Mouse (Mus musculus) lung, adult 2 months (tissue): ENCODE measurements at regions not wholly inside any gene's neighbourhood (a gene's known extent, or its start where the extent isn't known, plus 50 kb on each side); places are given as distances from the start of the nearest gene placed in this dataset.
A peak's percentile ranks its signal among the peaks of the same experiment; 100 is the strongest.

Experiments
- DNase-seq: peaks from one replicate; pipeline ENCODE4 v3.0.0; 2022
- H3K4me1 ChIP-seq: fragments of 200-500 bp; 2 replicates; pipeline ENCODE4 v1.6.1; 2011; ENCODE audit warnings: low read length; ENCODE audit not compliant: control insufficient read depth, insufficient read depth
- H3K4me3 ChIP-seq: fragments of 200-500 bp; replicated peaks from 2 replicates; pipeline ENCODE3; 2011; ENCODE audit warnings: low read depth, mild to moderate bottlenecking, control low read depth, low read length; ENCODE audit errors: extremely low read depth
- CTCF ChIP-seq: fragments of 200-500 bp; IDR thresholded peaks from 2 replicates; pipeline ENCODE4 v1.5.1; 2011; ENCODE audit warnings: mild to moderate bottlenecking, low read length, control low read depth; ENCODE audit not compliant: insufficient read depth
- POLR2A ChIP-seq: fragments of 200-500 bp; IDR thresholded peaks from 2 replicates; pipeline ENCODE4 v1.6.1; 2011; ENCODE audit warnings: low read depth, mild to moderate bottlenecking, control low read depth, low read length, borderline replicate concordance; ENCODE audit errors: extremely low read depth
- WGBS: fragments of 180-500 bp; shearing (Covaris S2); methylation state at CpG from one replicate; pipeline ENCODE4 v1.1.7; 2018; 5-methylcytosine and 5-hydroxymethylcytosine counted together

DNA sequence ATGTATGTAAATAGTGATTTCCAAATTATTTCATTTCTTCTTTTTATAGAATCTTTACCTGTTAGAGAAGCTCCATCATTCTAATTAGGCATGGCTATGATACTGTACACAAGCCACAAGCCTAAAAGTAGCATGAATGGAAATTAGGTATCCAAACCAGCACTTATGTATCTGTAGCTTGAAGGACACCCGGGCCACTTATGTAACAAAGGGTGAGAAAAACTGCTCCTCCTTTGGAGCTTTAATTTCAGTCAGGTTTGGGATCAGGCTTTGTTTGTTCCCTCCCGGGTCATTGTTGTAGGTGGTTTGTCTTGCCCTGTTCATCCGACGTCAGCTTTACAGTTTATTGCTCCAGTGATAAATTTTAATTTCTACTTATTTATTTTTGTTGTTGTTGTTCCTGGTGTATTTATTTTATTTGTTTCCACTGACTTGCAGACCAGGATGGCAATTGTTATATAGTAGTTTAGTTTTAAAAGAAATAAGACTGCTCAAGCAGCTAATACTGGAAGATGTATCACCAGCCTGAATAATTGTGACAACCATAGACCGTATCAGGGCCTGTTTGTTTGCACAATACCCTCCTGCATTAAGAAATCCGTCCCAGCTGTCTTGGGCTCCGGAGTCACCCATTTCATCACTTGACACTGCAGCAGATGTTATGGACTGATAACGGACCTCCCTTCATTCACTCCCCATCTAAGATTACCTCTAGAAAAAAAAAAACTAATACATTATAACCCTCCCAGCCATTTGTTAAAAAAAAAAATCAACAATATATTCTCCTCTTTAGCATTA, 1181.7 kb upstream of the Celf2 start:
- TF ChIP-seq POLR2A (no peak), CTCF (no peak)
- 32% methylated on average over 8 of the region's 8 CpGs for WGBS
- Histone ChIP-seq H3K4me1 (no peaks in the 10 kb centered on the region), H3K4me3 (no peak overlapping the region)
- no peak for DNase-seq

DNA sequence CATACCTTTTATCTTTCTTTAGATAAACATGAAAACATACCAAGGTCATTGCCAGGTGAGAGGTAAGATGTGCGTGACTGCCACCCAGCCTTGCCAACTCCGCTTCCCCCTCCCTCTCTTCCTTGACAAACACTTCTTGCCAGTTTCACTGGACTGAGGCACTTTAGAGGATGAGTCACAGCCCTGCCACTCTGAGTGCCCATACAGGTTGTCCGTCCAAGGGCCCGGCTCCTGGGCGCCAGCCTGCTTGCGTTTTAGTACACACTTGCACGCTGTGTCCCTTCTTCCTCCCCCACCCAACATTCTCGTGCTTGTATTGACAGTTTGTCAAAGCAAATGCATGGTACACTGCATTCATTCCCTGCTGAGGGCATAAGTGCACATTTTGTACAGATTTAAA, 1151.7 kb upstream of the 4930412O13Rik start:
- TF ChIP-seq POLR2A (no peak), CTCF (no peak)
- Histone ChIP-seq H3K4me1 (no peaks in the 10 kb centered on the region), H3K4me3 (no peak overlapping the region)
- WGBS: 43% methylated on average over 8 of the region's 8 CpGs
- DNase-seq: peak; percentile 37

DNA sequence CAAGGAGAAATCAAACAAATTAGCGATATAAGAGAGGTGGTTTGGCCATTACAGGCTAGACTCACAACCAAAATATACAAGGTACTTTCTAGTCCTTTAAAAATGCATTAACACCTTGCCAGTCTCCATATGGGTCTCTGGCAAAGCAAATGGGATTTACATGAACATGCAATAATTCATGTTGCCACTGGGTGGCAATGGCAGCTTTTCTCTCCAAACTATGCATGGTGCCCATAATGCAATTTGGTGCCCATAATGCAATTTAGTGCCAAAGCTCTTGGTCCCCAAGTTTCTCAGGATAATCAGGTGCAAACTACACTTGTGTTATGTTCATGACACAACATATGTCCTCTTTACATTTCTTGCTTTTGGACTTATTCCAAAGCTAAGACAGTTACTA, 1126.9 kb upstream of the 4930412O13Rik start:
- 10% methylated on average over 1 of the region's 1 CpGs for WGBS
- DNase-seq: peak; percentile 14

GRCm38 (mm10) chr2:8756546-8756945, 1124.5 kb upstream of the 4930412O13Rik start:
- TF ChIP-seq CTCF: no peak
- no peak for DNase-seq
- 34% methylated on average over 4 of the region's 4 CpGs for WGBS
- H3K4me3 ChIP-seq: no peak overlapping the region
- no peaks in the 10 kb centered on the region for H3K4me1 ChIP-seq

More for the DNA sequence above, 1126.9 kb upstream of the 4930412O13Rik start:
- TF ChIP-seq CTCF: peak; percentile 44
- no peak for TF ChIP-seq POLR2A
- no peaks in the 10 kb centered on the region for H3K4me1 ChIP-seq
- no peak overlapping the region for H3K4me3 ChIP-seq

GRCm38 (mm10) chr2:8770636-8771035, 1110.4 kb upstream of the 4930412O13Rik start:
- H3K4me1 ChIP-seq: peaks cover 2% of the 10 kb centered on the region; the same call in 1 of the 2 replicates
- DNase-seq: no peak
- no peak overlapping the region for H3K4me3 ChIP-seq
- TF ChIP-seq POLR2A (no peak), CTCF (no peak)
- 44% methylated on average over 4 of the region's 4 CpGs for WGBS

GRCm38 (mm10) chr2:8781152-8781935, 1099.7 kb upstream of the 4930412O13Rik start:
- DNase-seq: no peak
- TF ChIP-seq CTCF (no peak), POLR2A (no peak)
- H3K4me1 ChIP-seq: no peaks in the 10 kb centered on the region
- H3K4me3 ChIP-seq: no peak overlapping the region
- WGBS: 73% methylated on average over 7 of the region's 7 CpGs

GRCm38 (mm10) chr2:8782225-8782624, 1098.8 kb upstream of the 4930412O13Rik start:
- TF ChIP-seq POLR2A: no peak
- no peak for TF ChIP-seq CTCF
- Histone ChIP-seq H3K4me3 (no peak overlapping the region), H3K4me1 (no peaks in the 10 kb centered on the region)
- WGBS: 88% methylated on average over 2 of the region's 2 CpGs
- DNase-seq: no peak

- Histone ChIP-seq H3K4me1 (peaks cover 4% of the 10 kb centered on the region; the same call in 1 of the 2 replicates), H3K4me3 (no peak overlapping the region)
- 48% methylated on average over 3 of the region's 3 CpGs for WGBS
- DNase-seq: no peak
- TF ChIP-seq POLR2A: no peak
- no peak for TF ChIP-seq CTCF
These were observed 1079.0 kb upstream of the 4930412O13Rik start for GRCm38 (mm10) chr2:8802061-8802460.

DNA sequence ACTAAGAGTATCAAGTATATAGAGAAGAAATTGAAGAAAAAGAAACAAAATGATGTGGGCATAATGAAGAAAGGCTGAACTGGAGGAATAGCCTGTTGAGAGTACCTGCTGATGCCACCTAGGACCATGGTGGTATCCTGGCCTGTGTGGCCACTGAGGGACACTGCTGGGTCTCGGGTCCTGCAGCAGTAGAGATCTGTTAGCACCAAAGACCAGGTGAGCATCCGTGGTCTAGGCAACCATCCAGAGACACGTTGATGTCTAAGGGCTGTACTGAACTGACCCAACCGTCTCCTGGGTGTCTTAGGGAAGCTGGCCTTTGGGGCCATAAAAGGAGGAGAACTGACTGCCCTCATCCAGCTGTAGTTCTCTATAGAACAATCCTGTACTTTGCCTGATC, 1071.4 kb upstream of the 4930412O13Rik start:
- no peaks in the 10 kb centered on the region for H3K4me1 ChIP-seq
- TF ChIP-seq CTCF (no peak), POLR2A (no peak)
- WGBS: 76% methylated on average over 4 of the region's 4 CpGs

More for the DNA sequence above, 1071.4 kb upstream of the 4930412O13Rik start:
- H3K4me3 ChIP-seq: no peak overlapping the region
- no peak for DNase-seq
